Mouse (Mus musculus): ENCODE data around the gene Fam3b. TPM values are rescaled to one million over a fixed set of nuclear protein-coding genes. Genes with fewer than 3 reads are reported as not detected.

The Fam3b gene
- 0.17 TPM in 1 of 2 replicates, not detected in the other for polyA plus RNA-seq (2012; rRNA removed)

- no peak for DNase-seq (ENCODE audit: low spot score)
Observed at GRCm38 (mm10) chr16:97514099-97514940, at the start of gene Fam3b. Gene Fam3b, minus strand, starts transcription at chr16:97514816.

DNA sequence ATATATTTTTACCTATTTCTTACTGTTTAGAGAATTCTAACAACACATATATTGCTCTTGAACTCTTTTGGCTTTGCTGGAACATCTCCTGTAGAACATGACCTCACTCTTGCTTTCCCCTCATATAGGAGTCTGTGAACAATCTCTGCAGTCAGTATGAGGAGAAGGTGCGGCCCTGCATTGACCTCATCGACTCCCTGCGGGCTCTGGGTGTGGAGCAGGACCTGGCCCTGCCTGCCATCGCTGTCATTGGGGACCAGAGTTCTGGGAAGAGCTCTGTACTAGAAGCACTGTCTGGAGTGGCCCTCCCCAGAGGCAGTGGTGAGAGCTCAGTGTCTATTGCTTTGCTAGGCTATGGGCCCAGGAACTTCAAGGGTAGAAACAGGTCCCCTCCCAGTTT lies 29.7 kb upstream of the Fam3b start:
- DNase-seq (ENCODE audit: low spot score) = no peak

- no peak for DNase-seq (ENCODE audit: low spot score)
Observed at GRCm38 (mm10) chr16:97536859-97537258, 22.2 kb upstream of the Fam3b start.

DNA sequence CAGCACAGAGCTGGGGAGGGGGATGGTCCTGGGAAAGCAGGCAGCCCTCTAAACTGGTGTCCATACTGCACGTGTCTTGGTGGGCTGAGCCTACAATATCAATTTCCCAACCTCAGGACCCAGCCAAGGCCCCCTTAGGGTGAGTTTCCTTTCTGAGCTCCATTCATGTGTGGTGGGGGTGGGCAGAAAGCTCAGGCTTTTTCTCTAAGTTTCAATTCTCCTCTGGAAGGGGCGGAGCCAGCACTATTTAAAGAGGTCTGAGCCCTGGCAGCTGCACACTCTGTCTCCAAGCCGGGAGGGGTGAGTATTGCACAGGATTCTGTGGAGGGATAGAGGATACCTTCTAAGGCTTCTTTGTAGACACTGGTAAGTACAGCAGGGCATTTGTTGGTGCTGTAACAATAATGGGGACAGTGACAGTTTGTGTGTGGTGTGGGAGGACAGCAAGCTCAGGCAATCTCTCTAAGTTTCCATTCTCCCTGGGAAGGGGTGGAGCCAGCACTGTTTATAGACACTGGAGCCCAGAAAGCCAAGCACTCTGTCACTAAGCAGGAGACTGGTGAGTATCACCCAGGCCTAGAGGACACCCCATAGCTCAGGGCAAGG lies 21.3 kb upstream of the Fam3b start:
- no peak for DNase-seq (ENCODE audit: low spot score)

DNA sequence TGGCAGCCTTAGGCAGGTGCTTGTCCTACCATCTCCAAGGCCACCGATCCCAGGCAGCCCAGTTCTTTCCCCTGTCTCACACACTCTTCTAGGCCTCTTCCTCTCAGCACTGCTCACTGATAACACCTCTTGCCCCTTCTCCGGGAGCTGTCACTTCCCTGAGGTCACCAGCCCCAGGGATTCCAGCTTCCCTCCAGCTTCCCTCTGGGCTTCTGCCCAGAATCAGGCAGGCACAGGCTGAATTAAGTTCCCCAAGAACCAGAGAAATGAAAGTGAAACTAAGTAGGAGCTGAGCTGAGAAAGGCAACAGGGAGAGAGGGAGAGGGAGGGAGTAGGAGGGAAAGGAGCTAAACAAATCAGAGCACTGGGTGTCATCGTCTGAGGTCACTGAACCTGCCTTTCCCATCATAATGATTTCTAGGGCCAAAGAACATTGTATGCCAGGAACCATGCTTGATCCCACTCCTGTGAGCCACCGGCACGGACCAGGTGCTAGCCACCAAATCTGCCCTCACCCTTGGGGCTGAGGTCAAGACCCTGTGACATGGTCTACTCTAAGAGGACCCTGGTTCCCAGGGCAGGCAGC lies 20.4 kb upstream of the Fam3b start:
- no peak for DNase-seq (ENCODE audit: low spot score)

- DNase-seq (ENCODE audit: low spot score) = no peak
Observed at GRCm38 (mm10) chr16:97534448-97534847, 19.8 kb upstream of the Fam3b start.

DNA sequence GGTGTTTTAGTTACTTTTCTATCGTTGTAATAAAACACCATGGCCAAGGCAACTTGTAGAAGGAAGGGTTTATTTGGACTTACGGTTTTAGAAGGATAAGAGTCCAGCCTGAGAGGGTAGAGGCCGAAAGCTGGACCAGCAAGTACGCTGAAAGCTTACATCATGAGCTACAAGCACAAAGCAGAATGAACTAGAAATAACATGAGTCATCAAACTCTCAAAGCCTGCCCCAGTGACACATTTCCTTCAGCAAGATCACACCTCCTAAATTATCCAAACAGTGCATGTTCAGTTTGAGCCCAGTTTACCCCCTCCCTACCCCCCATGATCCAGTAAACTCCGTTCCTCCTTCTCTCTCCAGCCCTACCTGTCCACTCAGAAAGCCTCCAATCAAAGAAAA lies 19.1 kb upstream of the Fam3b start:
- no peak for DNase-seq (ENCODE audit: low spot score)

DNA sequence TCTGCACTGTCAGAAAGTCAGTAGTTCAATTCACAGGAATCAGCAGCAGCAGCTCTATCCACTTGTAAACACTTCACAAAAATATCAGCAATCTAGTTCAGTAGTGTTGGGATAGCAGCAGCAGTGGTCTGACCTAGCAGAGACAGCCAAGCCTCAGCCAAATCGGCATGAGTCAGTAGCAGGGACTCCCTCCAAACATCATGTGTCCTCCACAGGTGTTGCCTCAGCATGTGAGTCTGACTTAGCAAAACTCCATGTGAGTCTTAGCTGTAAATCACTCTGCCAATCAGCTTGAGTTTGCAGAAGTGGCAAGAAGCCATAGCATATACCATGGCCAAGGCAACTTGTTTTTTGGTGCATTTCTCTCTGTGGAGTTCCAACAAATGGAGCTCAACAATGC lies 18.5 kb upstream of the Fam3b start:
- no peak for DNase-seq (ENCODE audit: low spot score)

DNA sequence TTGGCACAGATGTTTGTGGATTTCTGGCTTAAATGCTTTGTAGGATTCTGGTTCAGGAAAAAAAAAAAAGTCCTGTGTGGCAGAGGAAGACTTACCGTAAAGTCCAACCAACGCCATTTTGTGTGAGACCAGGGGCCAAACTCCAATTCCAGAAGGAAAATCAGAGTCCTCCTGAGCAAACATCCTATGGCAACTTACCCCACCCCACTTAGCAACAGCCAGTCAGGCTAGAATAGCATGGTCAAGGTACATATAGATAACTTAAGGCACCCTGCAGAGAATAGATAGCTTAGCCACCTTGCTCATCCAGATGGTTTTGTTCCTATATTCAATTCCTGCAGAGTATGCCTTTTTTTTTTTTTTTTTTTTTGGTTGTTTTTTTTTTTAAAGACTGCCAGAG lies 14.6 kb upstream of the Fam3b start:
- DNase-seq (ENCODE audit: low spot score) = no peak

DNA sequence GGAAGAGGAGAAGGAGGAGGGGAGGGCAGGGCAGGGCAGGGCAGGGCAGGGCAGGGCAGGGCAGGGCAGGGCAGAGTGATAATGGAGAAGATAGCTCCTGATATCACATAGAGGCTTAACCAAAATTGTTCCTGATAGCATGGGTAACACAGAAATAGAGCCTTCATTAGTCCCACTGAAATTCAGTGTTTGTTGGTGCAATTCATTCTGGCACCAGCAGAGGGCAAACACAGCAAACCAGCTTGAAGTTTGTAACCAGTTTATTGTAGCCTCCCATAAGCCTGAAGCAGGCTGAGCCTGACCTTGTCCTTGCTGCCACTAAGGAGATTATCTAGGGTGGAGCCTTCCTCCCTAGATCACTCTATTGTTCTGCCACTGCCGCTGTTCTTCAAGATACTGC lies 8.4 kb upstream of the Fam3b start:
- no peak for DNase-seq (ENCODE audit: low spot score)

DNA sequence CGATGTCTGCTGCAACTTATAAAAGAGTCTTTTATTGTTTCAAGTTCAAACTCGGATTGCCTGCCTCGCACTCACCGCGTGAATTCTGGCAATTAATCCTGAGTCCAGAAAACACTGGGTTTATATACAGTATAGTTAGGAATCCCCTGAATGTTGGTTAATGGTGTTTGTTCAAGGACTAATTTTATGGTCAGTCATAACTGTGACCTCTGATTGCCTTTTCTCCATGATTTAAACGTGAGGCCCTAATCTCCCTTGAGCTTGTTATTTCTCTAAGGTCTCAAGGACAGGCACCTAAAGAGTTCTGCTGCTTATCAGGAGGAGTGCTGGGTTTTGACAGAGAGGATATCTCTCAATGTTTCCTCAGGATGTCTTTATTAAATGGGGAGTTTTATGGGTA lies 7.4 kb upstream of the Fam3b start:
- DNase-seq (ENCODE audit: low spot score) = no peak

DNA sequence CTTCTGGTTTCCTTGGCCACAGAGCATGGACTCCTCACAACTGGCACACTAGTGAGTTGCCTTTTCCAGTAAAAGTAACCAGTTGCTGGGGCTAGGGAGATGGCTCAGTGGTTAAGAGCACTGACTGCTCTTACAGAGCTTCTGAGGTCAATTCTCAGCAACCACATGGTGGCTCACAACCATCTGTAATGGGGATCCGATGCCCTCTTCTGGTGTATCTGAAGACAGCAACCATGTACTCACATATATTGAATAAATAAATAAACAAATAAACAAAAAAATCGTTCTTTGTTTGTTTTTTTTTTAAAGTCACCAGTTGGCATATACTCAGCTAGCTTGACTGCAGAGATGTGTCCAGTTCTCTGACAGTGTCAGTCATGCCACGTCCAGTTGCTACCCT lies 1.7 kb upstream of the Fam3b start:
- no peak for DNase-seq (ENCODE audit: low spot score)

DNA sequence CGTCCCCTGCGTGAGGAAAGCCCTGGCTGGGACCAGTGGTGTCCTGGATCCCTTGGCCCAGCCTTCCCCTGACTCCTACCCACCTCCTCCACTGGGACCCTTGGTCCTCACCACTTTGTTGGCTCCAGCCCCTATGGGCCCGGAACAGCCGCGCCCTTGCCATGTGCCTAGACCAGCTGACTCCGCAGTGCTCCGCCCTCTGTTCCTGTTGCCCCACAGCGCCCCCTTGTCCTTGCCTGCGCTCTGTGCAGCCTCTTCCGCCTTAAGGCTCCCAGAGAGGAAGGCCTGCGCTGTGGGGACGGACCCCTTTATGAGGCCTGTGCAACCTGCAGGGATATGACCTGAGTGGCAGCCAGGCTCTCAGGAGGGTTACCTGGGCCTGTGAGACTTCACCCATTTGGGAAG lies 2.3 kb downstream of the Fam3b start:
- no peak for DNase-seq (ENCODE audit: low spot score)

GRCm38 (mm10) chr16:97511495-97511894 lies 3.1 kb downstream of the Fam3b start:
- no peak for DNase-seq (ENCODE audit: low spot score)

DNA sequence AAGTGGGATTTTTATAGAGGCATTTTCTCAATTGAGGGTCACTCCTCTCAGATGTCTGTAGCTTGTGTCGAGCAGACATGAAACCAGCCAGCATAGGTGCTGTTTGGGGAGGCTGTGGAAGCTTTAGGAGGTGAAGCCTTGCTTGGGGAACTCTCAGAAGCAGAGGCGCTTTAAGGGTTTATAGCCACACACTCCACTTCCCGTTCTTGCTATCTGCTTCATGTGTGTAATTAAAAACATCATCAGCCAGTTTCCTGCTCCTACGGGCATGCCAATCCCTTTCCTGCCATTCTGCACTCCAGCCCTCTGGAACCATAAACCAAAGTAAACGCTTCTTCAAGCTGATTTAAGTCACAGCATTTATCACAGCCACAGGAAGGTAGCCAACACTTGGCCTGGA lies 3.8 kb downstream of the Fam3b start:
- no peak for DNase-seq (ENCODE audit: low spot score)

DNA sequence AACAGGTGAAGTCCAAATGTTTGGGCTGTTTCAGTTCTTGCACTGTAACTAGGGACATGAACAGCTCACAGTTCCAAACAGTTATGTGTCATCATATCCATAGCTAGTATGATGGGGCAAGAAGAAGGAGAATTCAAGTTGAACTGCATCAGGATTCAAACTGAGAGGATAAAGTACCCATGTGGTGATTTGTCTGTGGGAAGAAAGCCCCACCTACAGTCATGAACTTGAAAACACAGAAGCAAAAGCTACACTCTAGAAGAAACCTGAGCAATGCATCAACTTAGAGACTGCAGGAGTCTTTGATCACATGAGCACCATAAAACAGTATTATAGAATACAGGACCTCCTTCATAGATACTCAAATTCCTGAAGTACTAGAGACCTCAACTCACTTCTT lies 6.8 kb downstream of the Fam3b start:
- DNase-seq (ENCODE audit: low spot score) = no peak

GRCm38 (mm10) chr16:97504793-97505192 lies 9.8 kb downstream of the Fam3b start:
- no peak for DNase-seq (ENCODE audit: low spot score)

GRCm38 (mm10) chr16:97503849-97504248 lies 10.8 kb downstream of the Fam3b start:
- no peak for DNase-seq (ENCODE audit: low spot score)

DNA sequence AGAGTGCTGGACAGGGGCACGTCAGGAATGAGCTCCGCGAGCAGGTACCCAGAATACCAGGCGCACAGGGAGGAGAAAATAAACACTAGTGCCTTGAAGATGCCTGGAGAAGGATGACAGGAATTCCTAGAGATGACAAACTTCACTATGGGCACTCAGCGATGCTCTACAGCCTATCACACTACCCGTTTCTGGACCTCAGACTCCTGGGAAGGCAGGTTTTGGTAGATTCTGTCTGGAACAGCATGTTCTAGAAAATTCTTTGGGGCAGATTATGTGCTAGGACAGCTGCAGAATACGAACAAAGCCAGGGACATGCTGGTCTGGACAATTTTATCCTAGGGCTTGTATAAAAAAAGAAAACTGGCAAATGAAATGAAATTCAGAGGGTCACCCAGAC lies 13.7 kb downstream of the Fam3b start:
- DNase-seq (ENCODE audit: low spot score) = no peak

- no peak for DNase-seq (ENCODE audit: low spot score)
Observed at GRCm38 (mm10) chr16:97499450-97499849, 15.2 kb downstream of the Fam3b start.

GRCm38 (mm10) chr16:97498139-97498538 lies 16.5 kb downstream of the Fam3b start:
- DNase-seq (ENCODE audit: low spot score) = no peak

DNA sequence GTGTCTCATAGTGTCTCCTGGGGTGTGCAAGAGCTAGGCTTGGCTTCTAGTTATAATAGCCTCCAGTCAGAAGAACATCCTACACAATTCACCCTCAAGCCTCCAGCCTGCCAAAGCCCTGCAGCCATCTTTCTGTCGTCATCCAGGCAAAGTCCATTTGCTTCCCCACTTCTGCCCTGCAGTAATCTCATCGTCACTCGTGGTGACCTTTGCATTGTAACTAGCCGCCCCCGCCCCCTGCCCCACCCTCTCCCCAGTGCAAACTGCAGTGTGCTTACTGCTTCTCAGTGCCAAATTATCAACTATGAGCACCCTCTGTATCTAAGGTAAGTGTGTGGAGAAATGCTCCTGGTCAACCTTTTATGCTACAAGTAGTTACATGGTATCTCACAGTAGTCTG lies 16.9 kb downstream of the Fam3b start:
- DNase-seq (ENCODE audit: low spot score) = no peak

DNA sequence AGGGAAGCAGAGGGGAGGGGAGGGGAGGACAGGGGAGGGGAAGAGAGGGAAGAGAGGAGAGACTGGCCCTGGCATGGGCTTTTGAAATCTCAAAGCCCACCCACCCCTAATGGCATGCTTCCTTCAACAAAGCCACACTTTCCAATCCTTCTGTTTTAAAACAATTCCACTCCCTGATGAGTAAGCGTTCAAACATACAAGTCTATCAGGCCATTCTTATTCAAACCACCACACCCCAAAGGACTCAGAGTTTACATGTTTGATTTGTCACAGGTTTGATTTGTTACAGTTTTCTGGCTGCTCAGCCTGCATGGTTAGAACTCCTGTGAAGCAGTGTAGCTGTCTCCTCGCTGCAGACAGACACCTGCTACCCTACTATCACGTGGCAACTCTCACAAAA lies 18.6 kb downstream of the Fam3b start:
- no peak for DNase-seq (ENCODE audit: low spot score)
